Mouse (Mus musculus) B cell, adult 2 months (primary cell): Measurements from ENCODE around the gene Olfr1402.
A peak's percentile ranks its signal among the peaks of the same experiment; 100 is the strongest.

Experiments used
- DNase-seq, 2 experiments: peaks; one replicate each; pipeline ENCODE4 v3.0.0; 2022

Gene Olfr1402

GRCm38 (mm10) chr3:97421920-97422319, at the start of gene Olfr1402:
Gene Olfr1402 (minus strand): TSS chr3:97422020.
- no peak for DNase-seq

GRCm38 (mm10) chr3:97455286-97455685, 33.5 kb upstream of the Olfr1402 start:
- no peak for DNase-seq

GRCm38 (mm10) chr3:97438619-97439018, 16.8 kb upstream of the Olfr1402 start:
- DNase-seq, result no peak

- peak; percentile 55 to 60 for DNase-seq
Observed at GRCm38 (mm10) chr3:97394289-97394688, 27.5 kb downstream of the Olfr1402 start.

- peak; percentile 40 to 41 for DNase-seq
Observed at GRCm38 (mm10) chr3:97393079-97393478, 28.7 kb downstream of the Olfr1402 start.

GRCm38 (mm10) chr3:97370382-97370781, 51.4 kb downstream of the Olfr1402 start:
- no peak for DNase-seq

- DNase-seq, result no peak
Observed at GRCm38 (mm10) chr3:97363418-97364098, 58.3 kb downstream of the Olfr1402 start.

- DNase-seq, result no peak
Observed at GRCm38 (mm10) chr3:97358448-97358847, 63.4 kb downstream of the Olfr1402 start.
